Mouse (Mus musculus) liver (tissue): ENCODE results near the gene Olfr1500.
"Not testable (repeated sequence)": the region's sequence is repeated elsewhere in the genome, so short reads cannot be mapped to it uniquely, and the experiment has no call there.

Source experiments
- DNase-seq: peaks from one replicate; pipeline ENCODE4 v3.0.0-alpha.2; 2020; ENCODE audit warnings: mixed read lengths

Gene Olfr1500

DNA sequence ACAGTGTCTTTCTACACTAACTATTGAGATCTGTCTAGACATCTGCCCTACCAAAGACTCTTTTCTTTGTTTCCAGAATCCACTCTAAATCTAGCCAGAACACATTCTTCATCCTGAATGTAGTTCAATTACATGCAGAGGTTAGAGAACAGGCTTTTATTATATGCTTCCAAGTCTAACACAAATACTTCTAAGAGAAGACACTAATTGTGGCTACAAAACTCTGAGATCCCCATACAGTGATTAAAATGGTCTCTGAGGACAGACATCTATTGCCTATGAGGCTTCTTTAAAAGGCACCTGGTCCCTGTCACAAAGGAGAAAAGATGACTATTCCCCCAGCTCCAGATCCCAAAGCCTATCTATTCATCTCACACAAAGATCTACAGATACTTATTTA lies at the start of gene Olfr1500:
Gene Olfr1500 (minus strand): TSS at position 101 of the 400 bp plus-strand sequence.
- no peak for DNase-seq

DNA sequence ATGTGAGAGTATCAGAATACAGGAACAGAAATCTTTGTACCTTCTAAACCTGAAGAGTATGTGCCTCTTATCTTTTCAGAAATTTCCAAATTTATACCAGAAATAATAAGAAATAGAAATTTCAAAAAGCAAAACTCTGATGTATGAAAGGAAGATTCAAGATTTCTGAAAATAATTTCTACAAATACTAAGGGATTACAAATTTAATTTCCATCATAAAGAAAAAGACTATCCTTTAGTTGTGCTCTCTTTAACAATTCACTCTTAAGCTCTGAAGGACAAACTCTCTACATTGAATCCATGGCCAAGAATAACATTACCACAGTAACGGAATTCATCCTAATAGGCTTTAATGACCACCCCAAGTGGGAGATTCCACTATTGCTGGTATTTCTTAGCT lies 31.2 kb upstream of the Olfr1500 start, which contains the start of gene Olfr1502:
Gene Olfr1502 (plus strand): TSS at position 301 of the 400 bp plus-strand sequence.
- no peak for DNase-seq

DNA sequence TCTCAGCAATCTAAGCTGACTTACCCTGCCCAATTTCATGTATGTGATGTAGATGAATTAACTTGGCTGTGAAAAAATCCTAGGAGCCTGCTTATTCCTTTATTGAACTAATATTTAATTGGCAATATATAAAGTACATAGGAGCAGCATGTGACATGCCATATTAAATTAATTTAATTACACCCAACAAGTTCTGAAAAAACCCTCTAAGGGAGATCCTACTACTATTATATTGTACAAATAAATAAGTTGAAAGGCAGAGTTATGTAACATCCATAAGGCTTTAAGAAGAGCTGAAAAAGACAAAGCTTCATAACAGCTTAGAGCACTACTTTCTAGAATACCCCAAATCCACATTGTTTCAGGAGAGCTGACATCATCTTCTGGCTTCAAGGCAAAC lies 20.3 kb upstream of the Olfr1500 start, which contains the start of gene Olfr1501:
Gene Olfr1501 (minus strand): TSS at position 101 of the 400 bp plus-strand sequence.
- DNase-seq: not testable (repeated sequence)

DNA sequence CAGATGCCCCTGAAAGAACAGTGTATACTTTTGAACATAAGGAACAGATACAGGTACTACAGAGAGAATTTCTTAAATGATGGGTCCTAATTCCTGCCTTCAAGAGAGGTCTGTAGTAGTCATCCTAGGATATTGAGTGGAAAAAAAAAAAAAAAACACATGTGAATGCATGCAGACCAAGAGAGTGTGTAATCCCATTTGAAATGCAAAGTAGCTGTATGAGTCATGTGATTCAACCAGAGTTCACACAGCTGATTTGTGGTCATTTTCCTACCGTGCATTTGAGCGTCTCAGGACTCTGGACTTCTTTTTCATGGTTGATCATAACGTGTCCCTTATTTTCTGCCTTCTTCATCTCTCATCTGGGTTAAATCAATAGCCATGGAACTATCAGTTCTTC lies 1.8 kb downstream of the Olfr1500 start:
- DNase-seq: no peak

DNA sequence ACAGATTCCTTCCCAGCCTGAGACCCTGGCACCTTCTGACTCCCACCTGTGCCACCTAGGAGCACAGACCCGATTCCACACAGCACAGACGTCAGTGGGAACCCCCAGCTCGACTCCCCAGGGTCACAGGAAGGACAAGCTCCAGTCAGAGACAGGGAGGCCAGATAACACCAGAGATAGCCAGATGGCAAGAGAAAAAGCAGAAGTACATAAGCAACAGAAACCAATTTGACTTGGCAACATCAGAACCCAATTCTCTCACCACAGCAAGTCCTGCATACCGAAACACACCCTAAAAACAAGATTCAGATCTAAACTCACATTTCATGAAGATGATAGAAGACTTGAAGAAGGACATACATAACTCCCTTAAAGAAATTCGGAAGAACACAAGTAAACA lies 9.4 kb downstream of the Olfr1500 start:
- no peak for DNase-seq

DNA sequence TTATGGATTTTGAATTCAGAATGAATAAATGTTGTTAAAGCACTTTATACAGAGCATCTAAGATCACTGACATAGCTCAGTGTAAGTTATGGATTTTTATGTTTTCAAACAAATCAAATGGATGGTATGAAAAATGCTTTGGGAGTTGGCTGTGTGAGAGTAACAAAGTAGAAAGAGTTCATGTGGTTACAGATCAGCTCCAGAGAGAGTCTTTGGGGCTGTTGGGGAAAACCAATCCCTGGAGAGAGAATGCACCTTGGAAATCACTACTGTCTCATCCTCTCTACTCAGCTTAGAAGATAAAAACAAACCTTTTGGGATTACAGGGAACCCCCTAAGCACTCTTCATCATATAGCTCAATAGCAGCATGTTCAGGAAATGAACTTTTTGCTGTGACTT lies 10.9 kb downstream of the Olfr1500 start, which contains the start of gene Olfr1499:
Gene Olfr1499 (minus strand): TSS at position 101 of the 400 bp plus-strand sequence.
- no peak for DNase-seq

DNA sequence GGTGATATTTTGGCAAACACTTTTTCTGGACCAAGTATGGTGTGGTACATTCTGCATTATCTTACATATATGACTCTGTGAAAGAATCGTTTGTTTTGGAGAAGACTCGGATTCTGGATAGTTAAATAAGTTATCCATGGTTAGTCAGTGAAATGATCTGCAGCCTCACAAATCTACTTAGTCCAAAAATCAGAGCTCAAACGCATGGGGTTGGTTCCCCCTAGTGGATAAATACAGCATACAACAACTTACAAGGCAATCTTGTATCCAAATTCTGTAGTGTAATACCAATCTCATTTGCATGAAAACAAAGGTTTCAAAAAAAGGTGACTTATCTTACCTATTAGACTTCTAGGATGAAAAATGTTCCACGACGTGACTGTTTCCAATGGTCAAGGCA lies 11.5 kb downstream of the Olfr1500 start:
- no peak for DNase-seq

DNA sequence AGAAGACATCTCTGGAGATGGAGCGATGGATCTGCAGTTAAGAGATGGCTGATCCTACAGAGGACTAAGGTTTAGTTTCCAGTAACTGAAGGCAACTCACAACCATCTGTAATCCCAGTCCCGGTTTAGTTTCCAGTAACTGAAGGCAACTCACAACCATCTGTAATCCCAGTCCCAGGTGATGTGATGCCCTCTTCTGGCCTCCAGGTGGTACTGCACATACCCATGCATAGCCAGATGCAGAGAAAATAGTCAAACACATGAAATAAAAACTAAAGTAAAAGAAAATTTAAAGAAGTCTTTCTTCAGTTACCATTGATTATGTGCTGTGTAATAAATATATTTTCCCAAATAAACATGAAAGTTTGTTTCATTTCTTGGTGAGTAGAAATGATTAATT lies 17.5 kb downstream of the Olfr1500 start:
- no peak for DNase-seq

DNA sequence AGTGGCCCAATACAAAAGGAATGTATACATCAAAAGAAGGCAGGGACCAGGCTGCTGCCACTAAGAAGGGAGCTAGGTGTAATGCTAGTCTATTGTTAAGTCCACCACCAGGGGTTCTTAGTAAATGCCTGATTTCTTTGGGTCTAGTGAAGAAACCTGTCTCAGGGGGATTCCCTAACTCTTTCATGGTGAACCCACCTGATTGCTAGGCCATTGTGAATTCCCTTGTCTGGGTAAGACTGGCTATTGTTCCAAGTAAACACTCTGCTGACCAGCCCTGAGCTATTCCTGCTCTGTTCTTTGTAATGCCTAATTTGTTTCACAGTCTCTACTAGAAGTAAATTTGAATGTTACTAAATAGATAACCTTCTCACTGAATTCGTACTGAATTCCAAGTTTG lies 24.8 kb downstream of the Olfr1500 start:
- DNase-seq: not testable (repeated sequence)

DNA sequence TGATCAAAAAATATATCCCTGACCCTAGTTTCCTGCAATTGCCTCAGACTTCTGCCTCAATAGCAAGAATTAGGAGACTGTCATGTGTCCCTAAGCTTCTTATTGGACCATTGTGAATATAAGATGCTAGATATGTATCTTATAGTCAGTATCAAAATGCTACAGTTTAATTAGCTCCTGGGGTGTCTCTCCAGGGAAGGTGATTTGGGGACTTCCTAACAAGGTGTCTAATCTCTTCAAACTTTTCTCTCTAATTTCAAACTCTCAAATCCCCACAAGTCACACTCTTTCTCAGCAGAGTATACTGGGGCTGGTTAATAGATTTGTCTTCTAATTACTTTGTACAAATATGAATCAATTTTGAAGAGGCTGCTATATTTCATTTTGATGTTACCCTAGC lies 32.2 kb downstream of the Olfr1500 start, which contains the start of gene Olfr1497:
Gene Olfr1497 (minus strand): TSS at position 101 of the 400 bp plus-strand sequence.
- no peak for DNase-seq

DNA sequence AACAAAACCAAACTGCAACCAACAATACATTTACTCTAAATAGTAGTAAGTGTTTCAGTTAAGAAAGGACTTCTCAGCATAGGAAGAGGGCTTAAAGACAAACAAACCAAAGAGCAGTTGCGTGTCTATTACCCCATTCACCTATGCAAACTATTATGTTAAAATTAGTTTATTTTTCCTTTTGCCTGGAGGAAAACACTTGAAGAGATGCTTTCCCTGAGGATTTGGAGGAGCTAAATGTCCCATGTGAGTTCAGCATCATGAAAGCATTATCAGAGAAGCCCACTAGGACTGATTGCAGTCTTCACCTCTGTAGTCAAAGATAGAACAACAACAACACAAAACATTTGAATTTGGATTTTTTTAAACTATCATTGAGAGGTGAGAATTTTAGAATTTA lies 52.7 kb downstream of the Olfr1500 start, which contains the start of gene Olfr1496:
Gene Olfr1496 (plus strand): TSS at position 301 of the 400 bp plus-strand sequence.
- no peak for DNase-seq
